In genomic region chr11:69901406-69901846, GRCm38 (mm10) we compare ENCODE assay signal across 8 mouse cellular contexts. TPM values are rescaled to one million over a fixed set of nuclear protein-coding genes. Genes with fewer than 3 reads are reported as not detected.
A peak's percentile ranks its signal among the peaks of the same experiment; 100 is the strongest.
DNase-seq lines count a peak whose midpoint lies in the region; ATAC-seq and TF ChIP-seq lines count a peak whose summit lies in the region.

No protein-coding gene starts in this region.

- H3K27ac ChIP-seq in cortical plate, adult 2 months (ENCODE audit: insufficient read depth, low read length): peak overlapping the region; percentile 81
- H3K27ac ChIP-seq in hindbrain, postnatal 0 days: peak overlapping the region; percentile 91

- H3K4me3 ChIP-seq in cortical plate, adult 2 months (ENCODE audit: insufficient read depth, low read length): peak overlapping the region; percentile 69
- H3K4me3 ChIP-seq in hindbrain, postnatal 0 days (ENCODE audit: low read length): peak overlapping the region; percentile 63

- no peaks in the 10 kb centered on the region for H3K9me3 ChIP-seq in hindbrain, postnatal 0 days (ENCODE audit: low read length)

- peaks cover 25% of the 10 kb centered on the region for H3K36me3 ChIP-seq in hindbrain, postnatal 0 days (ENCODE audit: insufficient read depth, low read length)

- peak; percentile 88 for ATAC-seq in hindbrain, postnatal 0 days
- ATAC-seq in megakaryocyte, adult 5-6 weeks (ENCODE audit: poor library complexity, severe bottlenecking): peak; percentile 80

- under 1% methylated on average over 42 of the region's 42 CpGs for whole genome bisulfite sequencing in hindbrain, postnatal 0 days

- H3K27me3 ChIP-seq in hindbrain, postnatal 0 days (ENCODE audit: insufficient read depth, low read length): no peaks in the 10 kb centered on the region

- TF ChIP-seq POLR2A in cortical plate, adult 2 months (IDR thresholded peaks at IDR 0.05; ENCODE audit: extremely low read depth, insufficient read depth, low read length): peak; percentile 67

- DNase-seq in adipocyte (ENCODE audit: low spot score): peak; percentile 97
- peak; percentile 88 to 96 for DNase-seq in gastrocnemius, adult 8-10 months (ENCODE audit: low spot score in 2 of 2)
- DNase-seq in hindbrain, postnatal 0 days (ENCODE audit: low spot score): peak; percentile 99
- DNase-seq in left cerebral cortex, adult 8-10 months (ENCODE audit: low spot score in 2 of 2): peak; percentile 92 to 99
- DNase-seq in right cerebral cortex, adult 18-20 months: peak; percentile 98
- DNase-seq in urinary bladder, adult 2 months (ENCODE audit: low spot score): peak; percentile 85

- 0 out of 2 replicates have a peak, but pooled peaks cover 4% of the 10 kb centered on the region for H3K4me1 ChIP-seq in cortical plate, adult 2 months (ENCODE audit: control insufficient read depth, insufficient read depth, low read length)
- H3K4me1 ChIP-seq in hindbrain, postnatal 0 days (ENCODE audit: insufficient read depth, low read length): peaks cover 17% of the 10 kb centered on the region

- peak overlapping the region; percentile 72 for H3K9ac ChIP-seq in hindbrain, postnatal 0 days (replicated peaks; ENCODE audit: low read length)

- H3K4me2 ChIP-seq in hindbrain, postnatal 0 days (ENCODE audit: low read depth, low read length): peak overlapping the region; percentile 98

- TF ChIP-seq CTCF in cortical plate, adult 2 months (IDR thresholded peaks at IDR 0.05; ENCODE audit: extremely low read depth, insufficient read depth, low read length): no peak
- no peak for TF ChIP-seq CTCF in hindbrain, postnatal 0 days (IDR thresholded peaks at IDR 0.05; ENCODE audit: low read depth)

RNA-seq across cellular contexts. Expression of gene Neurl4, which starts 0.6 kb away (rescaled TPM):
- 98.3 and 107 TPM in 2 replicates for polyA plus RNA-seq in cortical plate, adult 2 months (2012; rRNA removed)
- total RNA-seq in gastrocnemius, adult 8-10 months (2022): 10 to 100 TPM; 21.6 to 31.3 (median 25.5) TPM
- total RNA-seq in hindbrain, postnatal 0 days (2014; rRNA removed): 95.1 and 118 TPM in 2 replicates
- polyA plus RNA-seq in hindbrain, postnatal 0 days (2015; fragmentation: Nextera tagmentation; extraction: Ambion mirVana): 11.9 and 13.1 TPM in 2 replicates
- 100 to 1,000 TPM in 3 of 4 experiments, 10 to 100 TPM in 1; 97.6 to 122 (median 112) TPM for total RNA-seq in left cerebral cortex, adult 8-10 months (2022)
- 7.1 and 9.9 TPM in 2 replicates for total RNA-seq in megakaryocyte, adult 5-6 weeks (2015)
- 11.9 and 18.9 TPM in 2 replicates for total RNA-seq in megakaryocyte, adult 5-6 weeks (2017)
- polyA plus RNA-seq in urinary bladder, adult 2 months (2012; rRNA removed): 43.4 and 47.8 TPM in 2 replicates

RNA-seq across cellular contexts. Expression of gene 2810408A11Rik, which starts 0.6 kb away (rescaled TPM):
- 0.19 and 0.38 TPM in 2 replicates for polyA plus RNA-seq in cortical plate, adult 2 months (2012; rRNA removed)
- 1 to 10 TPM in 1 of 4 experiments, under 1 TPM in 3; 0.22 to 1.1 (median 0.57) TPM for total RNA-seq in gastrocnemius, adult 8-10 months (2022)
- total RNA-seq in hindbrain, postnatal 0 days (2014; rRNA removed): 2.9 and 9.7 TPM in 2 replicates
- 6.5 and 8.1 TPM in 2 replicates for polyA plus RNA-seq in hindbrain, postnatal 0 days (2015; fragmentation: Nextera tagmentation; extraction: Ambion mirVana)
- 1 to 10 TPM in 1 of 4 experiments, under 1 TPM in 3; 0.39 to 1.1 (median 0.56) TPM for total RNA-seq in left cerebral cortex, adult 8-10 months (2022)
- 1.6 and 2.6 TPM in 2 replicates for total RNA-seq in megakaryocyte, adult 5-6 weeks (2015)
- total RNA-seq in megakaryocyte, adult 5-6 weeks (2017): 1.5 and 1.8 TPM in 2 replicates
- 1.1 and 1.3 TPM in 2 replicates for polyA plus RNA-seq in urinary bladder, adult 2 months (2012; rRNA removed)

RNA-seq across cellular contexts. Expression of gene Acap1, which starts 6.1 kb away (rescaled TPM):
- polyA plus RNA-seq in cortical plate, adult 2 months (2012; rRNA removed): 0.13 and 0.26 TPM in 2 replicates
- under 1 TPM in 3 of 4 experiments, not detected in 1; 0.15 to 0.21 (median 0.19) TPM for total RNA-seq in gastrocnemius, adult 8-10 months (2022)
- 1.5 TPM in 1 of 2 replicates, not detected in the other for total RNA-seq in hindbrain, postnatal 0 days (2014; rRNA removed)
- polyA plus RNA-seq in hindbrain, postnatal 0 days (2015; fragmentation: Nextera tagmentation; extraction: Ambion mirVana): 0.20 and 0.21 TPM in 2 replicates
- total RNA-seq in left cerebral cortex, adult 8-10 months (2022): not detected
- 19.3 and 19.7 TPM in 2 replicates for total RNA-seq in megakaryocyte, adult 5-6 weeks (2015)
- total RNA-seq in megakaryocyte, adult 5-6 weeks (2017): 44.4 and 53.5 TPM in 2 replicates
- polyA plus RNA-seq in urinary bladder, adult 2 months (2012; rRNA removed): 2.0 and 2.5 TPM in 2 replicates

RNA-seq across cellular contexts. Expression of gene Gps2, which starts 12.3 kb away (rescaled TPM):
- polyA plus RNA-seq in cortical plate, adult 2 months (2012; rRNA removed): 53.5 and 55.2 TPM in 2 replicates
- 10 to 100 TPM; 38.6 to 53.2 (median 50.3) TPM for total RNA-seq in gastrocnemius, adult 8-10 months (2022)
- total RNA-seq in hindbrain, postnatal 0 days (2014; rRNA removed): 48.1 and 67.6 TPM in 2 replicates
- polyA plus RNA-seq in hindbrain, postnatal 0 days (2015; fragmentation: Nextera tagmentation; extraction: Ambion mirVana): 60.8 and 65.9 TPM in 2 replicates
- total RNA-seq in left cerebral cortex, adult 8-10 months (2022): 10 to 100 TPM; 27.1 to 37.6 (median 32.4) TPM
- total RNA-seq in megakaryocyte, adult 5-6 weeks (2015): 140 and 156 TPM in 2 replicates
- total RNA-seq in megakaryocyte, adult 5-6 weeks (2017): 56.4 and 64.9 TPM in 2 replicates
- 56.3 and 63.2 TPM in 2 replicates for polyA plus RNA-seq in urinary bladder, adult 2 months (2012; rRNA removed)

RNA-seq across cellular contexts. Expression of gene Kctd11, which starts 20.2 kb away (rescaled TPM):
- polyA plus RNA-seq in cortical plate, adult 2 months (2012; rRNA removed): 1.5 and 1.7 TPM in 2 replicates
- 1 to 10 TPM in 2 of 4 experiments, under 1 TPM in 2; 0.97 to 1.3 (median 1.1) TPM for total RNA-seq in gastrocnemius, adult 8-10 months (2022)
- 1.7 and 2.0 TPM in 2 replicates for total RNA-seq in hindbrain, postnatal 0 days (2014; rRNA removed)
- 1.3 and 1.7 TPM in 2 replicates for polyA plus RNA-seq in hindbrain, postnatal 0 days (2015; fragmentation: Nextera tagmentation; extraction: Ambion mirVana)
- total RNA-seq in left cerebral cortex, adult 8-10 months (2022): 1 to 10 TPM; 1.0 to 2.0 (median 1.2) TPM
- 2.9 and 3.3 TPM in 2 replicates for total RNA-seq in megakaryocyte, adult 5-6 weeks (2015)
- total RNA-seq in megakaryocyte, adult 5-6 weeks (2017): 3.0 and 3.3 TPM in 2 replicates
- polyA plus RNA-seq in urinary bladder, adult 2 months (2012; rRNA removed): 11.8 and 13.8 TPM in 2 replicates

Comparison
In these comparisons a context has a peak if more than half of its experiments do, and no peak if none do; other contexts are left out.
1. Peak in every context shown above with its lines: DNase-seq, ATAC-seq, H3K4me3 ChIP-seq and H3K27ac ChIP-seq.